Mouse (Mus musculus): ENCODE data around the gene Hexim2.

Gene Hexim2

GRCm38 (mm10) chr11:103131701-103132575, at the start of gene Hexim2:
TSS of gene Hexim2 (plus strand) at chr11:103132429.
- peak; percentile 71 to 82 for DNase-seq

GRCm38 (mm10) chr11:103093306-103093705, 38.9 kb upstream of the Hexim2 start:
- DNase-seq = no peak

DNA sequence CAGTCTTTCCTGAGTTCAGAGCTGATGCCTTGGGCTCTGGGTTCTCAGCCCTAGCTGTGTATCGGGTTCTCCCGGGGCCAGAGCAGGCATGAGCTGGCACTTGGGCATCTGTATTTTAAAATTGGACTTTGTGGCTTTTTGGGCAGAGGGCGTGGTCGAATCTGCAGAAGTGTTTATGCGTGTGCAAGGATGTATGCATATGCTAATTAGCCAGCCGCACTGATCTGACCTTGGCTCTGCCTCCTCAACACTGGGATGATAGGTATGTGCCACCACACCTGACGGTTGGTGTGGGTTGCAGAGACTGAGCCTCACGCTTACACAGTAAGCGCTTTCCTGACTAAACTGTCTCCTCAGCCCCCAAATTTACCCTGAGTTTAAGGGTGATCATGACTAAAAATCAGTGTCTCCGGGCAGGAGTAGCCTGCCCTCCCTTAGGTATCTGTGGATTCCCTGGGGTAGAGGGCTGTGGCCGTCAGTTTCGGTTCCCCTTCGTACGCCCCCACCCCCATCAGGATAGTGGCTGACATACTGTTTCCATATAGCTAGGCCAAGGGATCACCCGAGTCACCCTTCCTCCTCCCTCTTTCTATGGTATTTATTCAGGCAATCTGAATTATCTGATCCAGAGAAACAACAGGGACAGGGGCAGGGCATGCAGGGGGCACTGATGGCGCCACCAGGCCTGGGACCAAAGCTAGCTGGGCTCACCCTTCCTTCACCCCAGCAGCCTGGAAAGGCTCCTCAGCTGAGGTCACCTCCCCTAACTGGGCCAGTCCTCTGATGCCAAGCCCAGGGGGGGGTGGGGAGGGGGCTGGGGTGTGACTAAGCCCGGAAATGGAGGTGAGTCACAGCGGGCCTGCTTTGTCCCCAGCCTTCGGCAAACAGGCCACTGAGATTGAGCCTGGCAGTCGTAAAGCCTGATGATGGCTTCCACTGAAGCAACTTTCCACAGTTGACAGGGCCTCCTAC, 38.1 kb upstream of the Hexim2 start:
- no peak for DNase-seq

DNA sequence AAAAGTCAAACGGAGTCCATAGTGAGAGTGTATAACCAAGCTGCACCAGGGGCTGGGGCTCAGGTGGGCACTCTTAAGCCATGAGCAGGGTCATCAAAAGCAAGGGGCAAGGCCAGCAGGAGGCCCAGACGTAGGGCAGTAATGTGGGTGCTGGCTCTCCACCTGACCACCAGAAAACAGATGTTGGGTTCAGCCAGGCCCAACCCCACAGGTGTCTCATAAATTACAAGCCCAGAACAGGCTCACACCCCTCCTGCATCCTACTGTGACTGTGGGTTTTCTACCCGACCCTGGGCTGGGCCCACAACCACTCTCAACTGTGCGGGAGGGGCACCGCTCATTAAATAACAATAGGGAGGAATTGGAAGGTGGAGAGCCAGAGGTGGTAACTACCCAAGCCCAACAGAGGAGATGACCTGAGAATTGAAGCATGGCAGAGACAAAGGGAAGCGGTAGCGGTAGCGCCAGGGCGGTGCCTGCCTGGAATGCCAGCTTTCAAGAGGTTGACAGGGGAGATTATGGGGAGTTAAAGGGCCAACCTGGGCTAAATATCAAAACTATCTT, 37.0 kb upstream of the Hexim2 start:
- DNase-seq = no peak

DNA sequence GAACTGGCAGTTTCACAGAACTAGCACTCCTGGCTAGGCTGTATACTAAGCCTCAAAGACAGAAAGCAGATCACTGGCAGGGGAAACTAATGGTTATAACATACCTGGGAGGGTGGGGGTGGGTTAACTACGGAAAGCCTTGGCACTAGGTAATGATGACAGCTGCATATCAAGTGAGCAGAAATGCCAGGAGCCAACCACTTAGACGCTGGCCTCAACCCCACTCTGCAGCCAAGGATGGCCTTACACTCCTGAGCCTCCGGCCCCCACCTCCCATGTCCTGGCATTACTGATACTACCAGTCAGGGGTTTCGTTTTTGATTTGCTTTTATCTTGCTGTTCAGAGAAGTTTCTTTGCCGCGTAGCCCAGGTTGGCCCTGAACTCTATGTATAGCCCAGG, 36.4 kb upstream of the Hexim2 start:
- DNase-seq = no peak

GRCm38 (mm10) chr11:103096979-103097894, 35.0 kb upstream of the Hexim2 start:
- DNase-seq = peak in 1 of 2 experiments; percentile 7

- DNase-seq = peak in 1 of 2 experiments; percentile 41
These were observed 33.6 kb upstream of the Hexim2 start for GRCm38 (mm10) chr11:103098531-103099190.

DNA sequence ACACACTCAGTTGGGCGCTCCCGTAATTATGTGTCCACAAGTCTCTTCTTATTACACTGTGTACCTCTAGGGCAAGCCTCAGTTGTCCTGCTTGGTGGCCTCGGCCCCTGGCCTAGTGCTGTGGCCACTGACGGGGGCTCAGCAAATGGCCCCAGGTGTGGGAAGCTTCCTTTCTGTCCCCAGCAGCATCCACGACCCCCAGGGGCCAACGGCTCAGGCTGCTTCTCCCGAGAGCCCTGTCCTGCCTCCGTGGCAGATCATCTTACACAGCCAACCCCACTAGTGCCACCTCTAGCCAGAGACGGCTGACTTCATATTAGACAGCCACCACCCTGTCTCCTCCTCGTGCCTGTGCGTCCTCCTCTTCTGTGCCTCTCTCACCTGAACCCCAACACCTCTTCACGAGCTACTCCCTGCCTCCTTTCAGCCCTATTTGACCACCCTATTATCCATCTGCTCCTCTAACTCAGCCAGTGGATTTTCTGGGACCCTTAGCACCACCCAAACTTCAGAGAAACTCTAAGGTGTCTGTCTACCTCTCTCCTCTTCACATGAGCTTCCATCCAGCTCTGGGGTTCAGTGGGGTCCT, 32.8 kb upstream of the Hexim2 start:
- no peak for DNase-seq

DNA sequence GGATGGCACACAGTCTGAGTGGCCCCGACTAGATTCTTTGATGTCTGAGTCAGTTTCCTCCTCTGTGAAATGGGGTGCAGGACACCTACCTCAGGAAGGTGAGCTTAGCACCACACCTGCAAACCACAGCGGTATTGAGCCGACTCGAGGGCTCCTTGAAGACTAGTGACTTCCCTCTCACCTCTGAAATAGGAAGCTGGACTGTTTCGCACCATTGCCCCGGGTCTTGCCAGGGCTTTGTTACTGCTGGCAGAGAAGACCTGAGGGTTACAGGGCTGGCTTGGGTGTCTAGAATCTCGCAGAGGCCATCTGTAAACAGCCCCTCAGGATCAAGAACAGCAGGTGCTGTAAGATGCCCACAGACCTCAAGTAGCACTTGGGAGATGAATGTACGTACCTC, 31.9 kb upstream of the Hexim2 start:
- no peak for DNase-seq

GRCm38 (mm10) chr11:103101481-103101865, 30.8 kb upstream of the Hexim2 start, which contains the start of the genes Plcd3 and Acbd4:
TSS of gene Plcd3 (minus strand) at chr11:103101658.
TSS of gene Acbd4 (plus strand) at chr11:103101682.
- peak; percentile 85 to 90 for DNase-seq

DNA sequence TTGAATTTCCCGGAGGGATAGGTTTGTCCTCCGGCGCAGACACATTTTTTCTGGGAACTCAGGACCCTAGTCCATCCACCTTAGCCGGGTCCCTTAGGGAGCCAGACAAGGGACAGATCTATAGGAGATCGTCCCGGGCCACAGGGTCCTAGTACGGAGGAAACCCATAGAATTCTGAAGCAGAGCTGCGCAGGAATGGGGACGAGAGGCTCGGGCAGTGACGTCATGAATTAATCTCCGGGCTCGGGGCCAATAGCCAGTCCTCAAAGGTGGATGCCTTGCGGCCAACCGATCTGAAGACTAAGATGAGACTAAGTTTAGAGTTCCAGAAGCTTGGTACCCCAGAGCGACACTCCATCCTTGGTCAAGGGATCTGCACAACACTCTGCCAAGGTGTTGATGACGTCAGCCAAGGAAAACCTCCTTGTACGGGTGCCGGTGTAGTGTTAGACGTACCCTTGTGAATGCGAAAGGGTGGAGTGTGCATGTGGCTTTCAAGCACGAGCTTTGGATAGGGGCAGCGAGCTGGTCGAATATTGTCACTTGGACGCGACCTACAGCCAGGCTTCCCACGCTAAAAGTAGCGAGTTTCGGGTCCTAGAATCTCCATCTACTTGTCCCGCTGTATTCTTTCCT, 30.2 kb upstream of the Hexim2 start:
- peak; percentile 80 to 85 for DNase-seq

GRCm38 (mm10) chr11:103102725-103103349, 29.4 kb upstream of the Hexim2 start:
- DNase-seq = peak; percentile 95 to 99

GRCm38 (mm10) chr11:103103621-103104020, 28.6 kb upstream of the Hexim2 start:
- peak; percentile 13 to 36 for DNase-seq

GRCm38 (mm10) chr11:103104469-103104868, 27.8 kb upstream of the Hexim2 start:
- DNase-seq = no peak

- no peak for DNase-seq
These were observed 27.0 kb upstream of the Hexim2 start for GRCm38 (mm10) chr11:103105180-103105725.

DNA sequence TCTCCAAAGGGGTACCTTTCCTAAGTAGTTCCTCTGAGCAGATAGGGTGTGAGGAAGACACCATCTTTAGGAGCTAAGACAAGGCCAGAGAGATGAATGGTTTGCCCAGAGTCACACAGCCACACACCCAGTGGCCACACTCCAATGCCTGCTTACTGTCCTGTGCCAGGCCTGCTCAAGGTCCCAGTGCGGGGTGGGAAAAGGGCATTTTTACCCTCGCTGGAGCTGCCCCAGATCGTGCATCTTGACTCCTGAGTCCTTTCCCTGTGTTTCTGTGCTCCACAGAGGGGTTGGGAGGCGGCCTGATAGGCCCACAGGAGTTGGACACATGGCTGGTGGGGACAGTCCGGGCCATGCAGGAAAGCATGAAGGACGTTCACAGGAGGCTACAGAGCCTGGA, 26.4 kb upstream of the Hexim2 start:
- no peak for DNase-seq

DNA sequence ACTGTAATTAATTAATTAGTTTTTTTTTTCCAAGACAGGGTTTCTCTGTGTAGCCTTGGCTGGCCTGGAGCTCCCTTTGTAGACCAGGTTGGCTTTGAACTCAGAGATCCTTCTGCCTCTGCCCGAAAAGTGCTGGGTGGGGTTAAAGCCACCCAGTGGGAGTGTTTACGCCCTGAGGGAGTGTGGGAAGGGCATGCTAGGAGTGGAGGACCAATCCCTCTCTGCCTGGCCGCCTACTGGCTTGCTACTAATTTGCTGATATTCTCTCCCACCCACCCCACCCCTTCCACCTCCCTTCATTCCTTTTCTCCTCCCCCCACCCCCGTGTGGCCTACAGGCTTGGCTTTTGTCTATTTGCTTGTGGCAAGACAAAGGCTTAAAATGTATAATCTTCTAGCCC, 25.8 kb upstream of the Hexim2 start:
- DNase-seq = no peak

- DNase-seq = no peak
These were observed 20.9 kb upstream of the Hexim2 start for GRCm38 (mm10) chr11:103111301-103111700.

DNA sequence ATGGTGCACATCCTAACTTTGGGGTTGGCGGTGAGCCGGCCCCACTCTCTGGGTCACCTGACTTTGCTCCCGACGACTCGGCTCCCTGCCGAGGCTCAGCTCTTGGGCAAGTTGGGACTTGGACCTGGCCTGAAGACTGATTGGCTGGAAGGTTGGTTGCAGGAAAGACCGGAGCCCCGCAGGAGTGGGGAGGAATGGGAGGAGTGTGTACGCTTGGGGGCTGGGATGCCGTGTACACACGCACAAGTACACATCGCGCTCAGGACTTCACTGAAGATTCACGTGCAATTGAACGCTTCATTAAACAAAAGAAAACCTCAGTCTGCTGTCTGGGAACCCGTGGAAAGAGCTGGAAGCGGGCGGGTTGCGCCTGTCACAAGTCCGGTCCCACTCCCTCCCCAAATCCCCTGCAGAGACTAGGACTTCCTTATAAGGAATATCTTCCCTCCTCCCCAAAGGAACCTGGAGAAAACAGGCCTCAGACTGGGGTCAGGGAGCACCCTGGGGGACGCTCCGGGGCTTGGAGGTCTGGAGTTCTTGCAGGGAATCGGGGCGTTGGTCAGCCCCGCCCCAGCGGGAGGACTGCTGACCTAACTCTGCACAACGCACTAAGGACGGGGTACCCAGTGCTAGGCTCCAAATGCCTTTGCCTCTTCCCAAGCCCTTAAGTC, 20.2 kb upstream of the Hexim2 start:
- peak; percentile 48 to 54 for DNase-seq
